In genomic region chr11:73232513-73232912, GRCm38 (mm10) we compare ENCODE assay signal across 31 mouse cellular contexts. TPM values are rescaled to one million over a fixed set of nuclear protein-coding genes. Genes with fewer than 3 reads are reported as not detected.
DNase-seq lines count a peak whose midpoint lies in the region; ATAC-seq and TF ChIP-seq lines count a peak whose summit lies in the region.
"Had no signal": no experiment of that assay in that cellular context is flagged by ENCODE, and none has a peak within 500 bp of the region (broad histone marks: within the 10 kb centered on the region; RNA-seq: fewer than 3 reads in every experiment).

No protein-coding gene starts in this region.

- WGBS in intestine, embryonic 16.5 days, result 56% methylated on average over 2 of the region's 2 CpGs

- no peaks in the 10 kb centered on the region for H3K9me3 ChIP-seq in intestine, embryonic 16.5 days (ENCODE audit: control insufficient read depth, low read length)
- H3K9me3 ChIP-seq: embryonic facial prominence, embryonic 12.5 days; embryonic facial prominence, embryonic 15.5 days; forebrain, embryonic 15.5 days; hindbrain, embryonic 12.5 days; hindbrain, embryonic 15.5 days had no signal

- H3K79me2 ChIP-seq in C2C12 (ENCODE audit: control insufficient read depth, insufficient read depth), result no peaks in the 10 kb centered on the region
- no peaks in the 10 kb centered on the region for H3K79me2 ChIP-seq in myocyte (ENCODE audit: control insufficient read depth, insufficient read depth)

- H3K4me1 ChIP-seq in intestine, embryonic 16.5 days (ENCODE audit: control insufficient read depth, insufficient read depth, low read length), result peaks cover 5% of the 10 kb centered on the region; the same call in 1 of the 2 replicates
- H3K4me1 ChIP-seq: embryonic facial prominence, embryonic 12.5 days; forebrain, embryonic 15.5 days; hindbrain, embryonic 12.5 days; hindbrain, embryonic 15.5 days had no signal

- no peak overlapping the region for H3K4me2 ChIP-seq in myocyte (ENCODE audit: low read depth)
- no peak overlapping the region for H3K4me2 ChIP-seq in intestine, embryonic 16.5 days (ENCODE audit: low read depth, low read length)
- H3K4me2 ChIP-seq: embryonic facial prominence, embryonic 12.5 days; embryonic facial prominence, embryonic 15.5 days; forebrain, embryonic 15.5 days; heart, embryonic 11.5 days; hindbrain, embryonic 12.5 days; hindbrain, embryonic 15.5 days had no signal

- H3K27me3 ChIP-seq in C2C12 (ENCODE audit: control insufficient read depth, insufficient read depth, insufficient read length) (peaks cover 2% of the 10 kb centered on the region), myocyte (ENCODE audit: control insufficient read depth, insufficient read depth, insufficient read length) (no peaks in the 10 kb centered on the region)
- H3K27me3 ChIP-seq in intestine, embryonic 16.5 days (replicated peaks; ENCODE audit: control insufficient read depth, insufficient read depth, low read length), result 0 out of 2 replicates have a peak, but pooled peaks cover 2% of the 10 kb centered on the region
- H3K27me3 ChIP-seq: embryonic facial prominence, embryonic 12.5 days; embryonic facial prominence, embryonic 15.5 days; forebrain, embryonic 15.5 days; hindbrain, embryonic 12.5 days; hindbrain, embryonic 15.5 days had no signal

- DNase-seq in ES-CJ7 (ENCODE audit: low read depth, low spot score) (peak; percentile 12), ZHBTc4 (ENCODE audit: low read depth, low spot score) (peak; percentile 29)
- no peak for DNase-seq in kidney, postnatal 10 days
- DNase-seq in adrenal gland, postnatal 10 days, result no peak
- DNase-seq: adrenal gland, postnatal 14 days; cerebellum, adult 11 months; cerebellum, adult 2 months; cerebellum, adult 9-11 months; cerebellum, postnatal 25 days; gastrocnemius, postnatal 10 days; gastrocnemius, postnatal 36 days; heart, adult 2 months; kidney, adult 11 months had no signal

- no peak overlapping the region for H3ac ChIP-seq in C2C12 (ENCODE audit: control insufficient read depth, insufficient read length, low read depth)
- H3ac ChIP-seq in myocyte (ENCODE audit: control insufficient read depth, insufficient read length), result no peak overlapping the region

- H3K36me3 ChIP-seq in C2C12 (ENCODE audit: control insufficient read depth, insufficient read depth), result no peaks in the 10 kb centered on the region
- no peaks in the 10 kb centered on the region for H3K36me3 ChIP-seq in myocyte (ENCODE audit: control insufficient read depth, insufficient read depth)
- no peaks in the 10 kb centered on the region for H3K36me3 ChIP-seq in intestine, embryonic 16.5 days (ENCODE audit: control insufficient read depth, insufficient read depth, low read length)
- H3K36me3 ChIP-seq: embryonic facial prominence, embryonic 12.5 days; embryonic facial prominence, embryonic 15.5 days; forebrain, embryonic 15.5 days; hindbrain, embryonic 12.5 days; hindbrain, embryonic 15.5 days had no signal

- no peak overlapping the region for H3K27ac ChIP-seq in intestine, embryonic 16.5 days (ENCODE audit: low read length)
- H3K27ac ChIP-seq: embryonic facial prominence, embryonic 12.5 days; embryonic facial prominence, embryonic 15.5 days; forebrain, embryonic 15.5 days; heart, adult 2 months; hindbrain, embryonic 12.5 days; hindbrain, embryonic 15.5 days had no signal

- H3K4me3 ChIP-seq in C2C12 (ENCODE audit: insufficient read depth, poor library complexity, severe bottlenecking), result no peak overlapping the region
- H3K4me3 ChIP-seq in myocyte, result no peak overlapping the region
- H3K4me3 ChIP-seq in intestine, embryonic 16.5 days (ENCODE audit: low read length), result no peak overlapping the region
- H3K4me3 ChIP-seq: embryonic facial prominence, embryonic 12.5 days; embryonic facial prominence, embryonic 15.5 days; forebrain, embryonic 15.5 days; heart, adult 2 months; hindbrain, embryonic 12.5 days; hindbrain, embryonic 15.5 days had no signal

- no peak for TF ChIP-seq POLR2A in myocyte (IDR thresholded peaks at IDR 0.05; ENCODE audit: insufficient read length, low read depth)

- no peaks in the 10 kb centered on the region for H3K79me3 ChIP-seq in C2C12 (ENCODE audit: low read depth)

- TF ChIP-seq CTCF in C2C12 (IDR thresholded peaks at IDR 0.05; ENCODE audit: control insufficient read depth, insufficient read depth, insufficient read length), result no peak

- no peak for ATAC-seq in intestine, embryonic 16.5 days
- ATAC-seq in megakaryocyte, adult 5-6 weeks (ENCODE audit: poor library complexity, severe bottlenecking), result no peak
- ATAC-seq: activated CD4-positive, CD25-positive, alpha-beta regulatory T cell, adult 4 months; forebrain, embryonic 15.5 days had no signal

- no peak overlapping the region for H3K9ac ChIP-seq in intestine, embryonic 16.5 days (ENCODE audit: low read depth, low read length)
- H3K9ac ChIP-seq: embryonic facial prominence, embryonic 12.5 days; embryonic facial prominence, embryonic 15.5 days; forebrain, embryonic 15.5 days; hindbrain, embryonic 12.5 days; hindbrain, embryonic 15.5 days had no signal

TF ChIP-seq in C2C12, 6 proteins besides CTCF, POLR2A, EP300 and RAD21:
- peak; percentile 19 for TF ChIP-seq USF1 (IDR thresholded peaks at IDR 0.05; ENCODE audit: low read depth)
- TF ChIP-seq MAX (IDR thresholded peaks at IDR 0.05), result no peak

TF ChIP-seq in myocyte, 11 proteins besides CTCF, POLR2A, EP300 and RAD21:
- TF ChIP-seq POLR2AphosphoS2 (IDR thresholded peaks at IDR 0.05; ENCODE audit: insufficient read length, low read depth) (no peak), USF1 (IDR thresholded peaks at IDR 0.05; ENCODE audit: low read depth) (peak; percentile 50), TCF3 (IDR thresholded peaks at IDR 0.05; ENCODE audit: insufficient read length, low read depth) (no peak)

RNA-seq across cellular contexts. Expression of gene Trpv1, which starts 1.6 kb away (rescaled TPM):
- polyA plus RNA-seq in C2C12 (2012; fragmentation: generic; extraction: Trizol) (0.01 TPM), myocyte (2012; fragmentation: generic; extraction: Trizol) (0.17 TPM)
- polyA plus RNA-seq in intestine, embryonic 16.5 days (2015; fragmentation: Nextera tagmentation; extraction: Ambion mirVana), result 0.12 TPM in 2 replicates
- not detected in 2 replicates for total RNA-seq in megakaryocyte, adult 5-6 weeks (2015)
- not detected in 2 replicates for total RNA-seq in megakaryocyte, adult 5-6 weeks (2017)
- total RNA-seq in adrenal gland, postnatal 10 days (2021), result under 1 TPM; 0.15 to 0.24 TPM
- total RNA-seq: adrenal gland, postnatal 14 days; common myeloid progenitor, adult 5-6 weeks; granulocyte monocyte progenitor cell, adult 5-6 weeks; heart, postnatal 25 days; hematopoietic stem cell, adult 5-6 weeks had no signal
- polyA plus RNA-seq: activated CD4-positive, CD25-positive, alpha-beta regulatory T cell, adult 4 months; forebrain, embryonic 11.5 days; heart, embryonic 14.5 days; hindbrain, embryonic 12.5 days had no signal

RNA-seq across cellular contexts. Expression of gene Shpk, which starts 33.3 kb away (rescaled TPM):
- 0.28 TPM for polyA plus RNA-seq in C2C12 (2012; fragmentation: generic; extraction: Trizol)
- polyA plus RNA-seq in myocyte (2012; fragmentation: generic; extraction: Trizol), result 1.3 TPM
- polyA plus RNA-seq in intestine, embryonic 16.5 days (2015; fragmentation: Nextera tagmentation; extraction: Ambion mirVana), result 11.9 and 19.2 TPM in 2 replicates
- 1.1 and 1.6 TPM in 2 replicates for total RNA-seq in megakaryocyte, adult 5-6 weeks (2015)
- total RNA-seq in megakaryocyte, adult 5-6 weeks (2017), result 1.1 and 2.2 TPM in 2 replicates
- 1 to 10 TPM; 9.4 to 9.6 TPM for total RNA-seq in adrenal gland, postnatal 10 days (2021)

RNA-seq across cellular contexts. Expression of gene Ctns, which starts 33.7 kb away (rescaled TPM):
- 4.2 TPM for polyA plus RNA-seq in C2C12 (2012; fragmentation: generic; extraction: Trizol)
- polyA plus RNA-seq in myocyte (2012; fragmentation: generic; extraction: Trizol), result 11.6 TPM
- 36.0 and 40.9 TPM in 2 replicates for polyA plus RNA-seq in intestine, embryonic 16.5 days (2015; fragmentation: Nextera tagmentation; extraction: Ambion mirVana)
- 18.4 and 19.3 TPM in 2 replicates for total RNA-seq in megakaryocyte, adult 5-6 weeks (2015)
- 21.0 and 23.3 TPM in 2 replicates for total RNA-seq in megakaryocyte, adult 5-6 weeks (2017)
- total RNA-seq in adrenal gland, postnatal 10 days (2021), result 10 to 100 TPM; 14.6 to 17.1 TPM

RNA-seq across cellular contexts. Expression of gene Trpv3, which starts 34.7 kb away (rescaled TPM):
- polyA plus RNA-seq in C2C12 (2012; fragmentation: generic; extraction: Trizol) (under 0.01 TPM), myocyte (2012; fragmentation: generic; extraction: Trizol) (0.05 TPM)
- 0.13 and 0.16 TPM in 2 replicates for polyA plus RNA-seq in intestine, embryonic 16.5 days (2015; fragmentation: Nextera tagmentation; extraction: Ambion mirVana)
- not detected in 2 replicates for total RNA-seq in megakaryocyte, adult 5-6 weeks (2015)
- not detected in 2 replicates for total RNA-seq in megakaryocyte, adult 5-6 weeks (2017)
- under 1 TPM; 0.12 to 0.15 TPM for total RNA-seq in adrenal gland, postnatal 10 days (2021)
- total RNA-seq: common myeloid progenitor, adult 5-6 weeks; gastrocnemius, adult 18-20 months; gastrocnemius, postnatal 36 days; granulocyte monocyte progenitor cell, adult 5-6 weeks; hematopoietic stem cell, adult 5-6 weeks had no signal
- polyA plus RNA-seq: forebrain, embryonic 11.5 days had no signal

RNA-seq across cellular contexts. Expression of gene Tax1bp3, which starts 55.6 kb away (rescaled TPM):
- polyA plus RNA-seq in C2C12 (2012; fragmentation: generic; extraction: Trizol) (159 TPM), myocyte (2012; fragmentation: generic; extraction: Trizol) (85.2 TPM)
- 231 and 236 TPM in 2 replicates for polyA plus RNA-seq in intestine, embryonic 16.5 days (2015; fragmentation: Nextera tagmentation; extraction: Ambion mirVana)
- total RNA-seq in megakaryocyte, adult 5-6 weeks (2015), result 13.7 and 19.9 TPM in 2 replicates
- 16.8 and 18.5 TPM in 2 replicates for total RNA-seq in megakaryocyte, adult 5-6 weeks (2017)
- total RNA-seq in adrenal gland, postnatal 10 days (2021), result 10 to 100 TPM; 72.5 TPM

Comparison
In these comparisons a context has a peak if more than half of its experiments do, and no peak if none do; other contexts are left out.
1. DNase-seq: peak in ES-CJ7 (single experiment) and ZHBTc4 (single experiment); none in kidney, postnatal 10 days (single experiment) and adrenal gland, postnatal 10 days (single experiment).